Mouse (Mus musculus) hindbrain, embryonic 11.5 days (tissue): ENCODE measurements around the gene Zfp638. TPM values are rescaled to one million over a fixed set of nuclear protein-coding genes. Genes with fewer than 3 reads are reported as not detected.
"Not testable (repeated sequence)": the region's sequence is repeated elsewhere in the genome, so short reads cannot be mapped to it uniquely, and the experiment has no call there.

Experiments
- ATAC-seq: fragments of 200-750 bp; cut with Nextera tagmentation; 2 replicates; pipeline ENCODE4 v1.8.0; 2017; ENCODE audit warnings: mild to moderate bottlenecking, moderate TSS enrichment, moderate library complexity; ENCODE audit not compliant: low FRiP score
- DNase-seq: peaks from one replicate; pipeline ENCODE4 v3.0.0-alpha.2; 2015; ENCODE audit warnings: low spot score
- H3K27ac ChIP-seq: fragments of 300-500 bp; sonication (generic); 2 replicates; pipeline ENCODE4 v1.5.1; 2014; ENCODE audit warnings: mild to moderate bottlenecking, low read depth, low read length
- H3K27me3 ChIP-seq: fragments of 300-500 bp; sonication (generic); 2 replicates; pipeline ENCODE4 v1.6.1; 2014; ENCODE audit warnings: mild to moderate bottlenecking, low read length, moderate library complexity, mixed read lengths; ENCODE audit not compliant: control insufficient read depth, insufficient read depth
- H3K36me3 ChIP-seq: fragments of 300-500 bp; sonication (generic); 2 replicates; pipeline ENCODE4 v1.6.1; 2014; ENCODE audit warnings: mild to moderate bottlenecking, low read length, moderate library complexity, mixed read lengths; ENCODE audit not compliant: control insufficient read depth, insufficient read depth
- H3K4me1 ChIP-seq: fragments of 300-500 bp; sonication (generic); replicated peaks from 2 replicates; pipeline ENCODE4 v1.6.1; 2014; ENCODE audit warnings: low read length, mixed read lengths; ENCODE audit not compliant: control insufficient read depth, insufficient read depth
- H3K4me2 ChIP-seq: fragments of 300-500 bp; sonication (generic); replicated peaks from 2 replicates; pipeline ENCODE4 v1.6.1; 2014; ENCODE audit warnings: mild to moderate bottlenecking, low read depth, low read length
- H3K4me3 ChIP-seq: fragments of 300-500 bp; sonication (generic); 2 replicates; pipeline ENCODE4 v1.5.1; 2014; ENCODE audit warnings: low read depth, low read length
- H3K9ac ChIP-seq: fragments of 300-500 bp; sonication (generic); 2 replicates; pipeline ENCODE4 v1.6.1; 2014; ENCODE audit warnings: low read depth, low read length
- H3K9me3 ChIP-seq: fragments of 300-500 bp; sonication (generic); 2 replicates; pipeline ENCODE4 v1.6.1; 2016; ENCODE audit warnings: low read length; ENCODE audit not compliant: control insufficient read depth
- WGBS: fragments of 180-500 bp; shearing (Covaris S2); extraction: QIAGEN DNeasy Blood & Tissue Kit; methylation state at CpG from one replicate; pipeline ENCODE4 v1.1.7; 2014; 5-methylcytosine and 5-hydroxymethylcytosine counted together
- polyA plus RNA-seq: library from polyadenylated mRNA; unstranded; fragments of >200 nt; fragmentation: Nextera tagmentation; extraction: Ambion mirVana; gene quantifications from 2 replicates; pipeline ENCODE4 v1.2.1, GENCODE M21; 2014

Zfp638 gene
- polyA plus RNA-seq, 1 experiment from 2014 or later: 119 TPM

GRCm38 (mm10) chr6:84021990-84022389 lies 155.1 kb downstream of the Zfp638 start:
- no peaks in the 10 kb centered on the region for H3K9me3 ChIP-seq
- no peak overlapping the region for H3K4me3 ChIP-seq
- no peak overlapping the region for H3K9ac ChIP-seq
- peaks cover 2% of the 10 kb centered on the region for H3K27me3 ChIP-seq
- H3K27ac ChIP-seq: no peak overlapping the region
- no peaks in the 10 kb centered on the region for H3K36me3 ChIP-seq
- 68% methylated on average over 3 of the region's 3 CpGs for WGBS
- ATAC-seq: no peak
- no peak overlapping the region for H3K4me2 ChIP-seq
- DNase-seq: no peak
- no peaks in the 10 kb centered on the region; the same call in 1 of the 2 replicates for H3K4me1 ChIP-seq

- H3K9me3 ChIP-seq: no peaks in the 10 kb centered on the region
- no peak overlapping the region for H3K27ac ChIP-seq
- H3K4me3 ChIP-seq: no peak overlapping the region
- ATAC-seq (no peak), DNase-seq (no peak)
- H3K36me3 ChIP-seq: no peaks in the 10 kb centered on the region
- no peak overlapping the region for H3K9ac ChIP-seq
- no peaks in the 10 kb centered on the region for H3K27me3 ChIP-seq
- no peaks in the 10 kb centered on the region for H3K4me1 ChIP-seq
- WGBS: 85% methylated on average over 3 of the region's 3 CpGs
- no peak overlapping the region for H3K4me2 ChIP-seq
These were observed 158.7 kb downstream of the Zfp638 start for GRCm38 (mm10) chr6:84025636-84026035.

- DNase-seq (no peak), ATAC-seq (no peak)
- H3K9me3 ChIP-seq: no peaks in the 10 kb centered on the region
- no peaks in the 10 kb centered on the region for H3K36me3 ChIP-seq
- no peak overlapping the region for H3K27ac ChIP-seq
- no peaks in the 10 kb centered on the region for H3K27me3 ChIP-seq
- H3K9ac ChIP-seq: no peak overlapping the region
- no peaks in the 10 kb centered on the region for H3K4me1 ChIP-seq
- H3K4me3 ChIP-seq: no peak overlapping the region
- H3K4me2 ChIP-seq: no peak overlapping the region
These were observed 161.9 kb downstream of the Zfp638 start for GRCm38 (mm10) chr6:84028791-84029190.

- no peak for ATAC-seq
- Histone ChIP-seq H3K9me3 (no peaks in the 10 kb centered on the region), H3K9ac (no peak overlapping the region), H3K27me3 (no peaks in the 10 kb centered on the region), H3K4me1 (no peaks in the 10 kb centered on the region), H3K36me3 (no peaks in the 10 kb centered on the region), H3K27ac (no peak overlapping the region), H3K4me2 (no peak overlapping the region), H3K4me3 (no peak overlapping the region)
- DNase-seq: no peak
- 93% methylated on average over 7 of the region's 7 CpGs for WGBS
These were observed 162.9 kb downstream of the Zfp638 start for GRCm38 (mm10) chr6:84029775-84030174.

- WGBS: 86% methylated on average over 5 of the region's 5 CpGs
- not testable (repeated sequence) for H3K9ac ChIP-seq, H3K36me3 ChIP-seq, H3K4me1 ChIP-seq, H3K27me3 ChIP-seq, H3K9me3 ChIP-seq, DNase-seq, H3K4me2 ChIP-seq, ATAC-seq, H3K4me3 ChIP-seq, H3K27ac ChIP-seq
These were observed 165.6 kb downstream of the Zfp638 start for GRCm38 (mm10) chr6:84032516-84032915.

Other genes starting within 250 kb of the Zfp638 start
- not detected in 2 replicates for gene Clec4f, start 210.9 kb upstream of the Zfp638 start, polyA plus RNA-seq
- not detected in 2 replicates for gene Cd207, start 189.3 kb upstream of the Zfp638 start, polyA plus RNA-seq
- 0.23 and 0.39 TPM in 2 replicates for gene Vax2, start 155.8 kb upstream of the Zfp638 start, polyA plus RNA-seq
- 0.15 TPM in 1 of 2 replicates, not detected in the other for gene Atp6v1b1, start 124.1 kb upstream of the Zfp638 start, polyA plus RNA-seq
- gene Ankrd53, start 104.5 kb upstream of the Zfp638 start, polyA plus RNA-seq: 0.12 TPM in 1 of 2 replicates, not detected in the other
- gene Tex261, start 91.3 kb upstream of the Zfp638 start, polyA plus RNA-seq: 48.1 and 50.1 TPM in 2 replicates
- gene Nagk, start 72.1 kb upstream of the Zfp638 start, polyA plus RNA-seq: 35.9 and 42.6 TPM in 2 replicates
- 22.2 and 22.3 TPM in 2 replicates for gene Paip2b, start 35.4 kb upstream of the Zfp638 start, polyA plus RNA-seq
- gene Dysf, start 141.5 kb downstream of the Zfp638 start, polyA plus RNA-seq: 4.9 and 5.6 TPM in 2 replicates